Mouse (Mus musculus): ENCODE measurements at regions not wholly inside any gene's neighbourhood (a gene's known extent, or its start where the extent isn't known, plus 50 kb on each side); places are given as distances from the start of the nearest gene placed in this dataset.

GRCm38 (mm10) chr6:15501063-15501462, 219.4 kb upstream of the Mdfic start:
- no peak for DNase-seq (ENCODE audit: low read depth, low spot score)

- DNase-seq (ENCODE audit: low read depth, low spot score) = no peak
Observed at GRCm38 (mm10) chr6:15509314-15509713, 211.1 kb upstream of the Mdfic start.

GRCm38 (mm10) chr6:15537279-15537678, 183.2 kb upstream of the Mdfic start:
- DNase-seq (ENCODE audit: low read depth, low spot score) = no peak

DNA sequence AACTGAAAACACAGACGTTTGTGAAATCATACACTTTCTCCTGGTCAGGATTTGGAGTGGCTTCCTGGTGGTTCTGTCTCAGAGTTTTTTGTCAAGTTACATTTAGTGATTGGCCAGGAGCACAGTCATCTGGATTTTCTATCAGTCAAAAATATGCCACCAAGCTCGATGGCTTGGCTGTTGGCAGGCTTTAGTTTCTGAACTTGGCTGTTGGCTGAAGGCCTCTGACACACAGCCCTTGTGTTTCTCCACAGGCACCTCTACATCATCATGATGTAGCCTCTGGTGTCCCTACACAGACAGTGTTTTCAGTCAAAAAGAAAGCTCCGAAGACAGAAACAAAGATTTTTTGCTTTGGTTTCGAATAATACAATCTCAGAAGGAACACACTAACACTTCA, 178.5 kb upstream of the Mdfic start:
- DNase-seq (ENCODE audit: low read depth, low spot score) = no peak

- no peak for DNase-seq (ENCODE audit: low read depth, low spot score)
Observed at GRCm38 (mm10) chr6:15543516-15544080, 176.9 kb upstream of the Mdfic start.

DNA sequence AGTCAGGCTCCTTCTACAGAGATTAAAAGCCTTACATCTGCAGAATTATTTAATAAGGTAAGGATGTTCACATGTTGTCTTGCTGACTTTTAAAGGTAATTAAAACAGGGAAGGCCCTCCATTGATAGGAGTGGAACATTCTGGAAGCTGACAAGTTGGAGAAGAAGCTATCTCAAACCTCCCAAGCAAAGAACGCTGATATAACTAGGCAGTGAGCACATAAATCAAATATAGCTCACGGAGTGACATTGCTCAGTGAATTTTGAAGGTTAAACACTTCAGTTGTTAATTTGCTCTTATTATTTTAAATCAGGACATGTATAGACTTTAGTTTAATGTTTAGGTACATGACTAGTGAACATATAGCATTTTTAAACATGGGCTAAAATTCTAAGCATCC, 171.6 kb upstream of the Mdfic start:
- DNase-seq (ENCODE audit: low read depth, low spot score) = no peak

- DNase-seq (ENCODE audit: low read depth, low spot score) = peak; percentile 55
Observed at GRCm38 (mm10) chr6:15592780-15593179, 127.7 kb upstream of the Mdfic start.

DNA sequence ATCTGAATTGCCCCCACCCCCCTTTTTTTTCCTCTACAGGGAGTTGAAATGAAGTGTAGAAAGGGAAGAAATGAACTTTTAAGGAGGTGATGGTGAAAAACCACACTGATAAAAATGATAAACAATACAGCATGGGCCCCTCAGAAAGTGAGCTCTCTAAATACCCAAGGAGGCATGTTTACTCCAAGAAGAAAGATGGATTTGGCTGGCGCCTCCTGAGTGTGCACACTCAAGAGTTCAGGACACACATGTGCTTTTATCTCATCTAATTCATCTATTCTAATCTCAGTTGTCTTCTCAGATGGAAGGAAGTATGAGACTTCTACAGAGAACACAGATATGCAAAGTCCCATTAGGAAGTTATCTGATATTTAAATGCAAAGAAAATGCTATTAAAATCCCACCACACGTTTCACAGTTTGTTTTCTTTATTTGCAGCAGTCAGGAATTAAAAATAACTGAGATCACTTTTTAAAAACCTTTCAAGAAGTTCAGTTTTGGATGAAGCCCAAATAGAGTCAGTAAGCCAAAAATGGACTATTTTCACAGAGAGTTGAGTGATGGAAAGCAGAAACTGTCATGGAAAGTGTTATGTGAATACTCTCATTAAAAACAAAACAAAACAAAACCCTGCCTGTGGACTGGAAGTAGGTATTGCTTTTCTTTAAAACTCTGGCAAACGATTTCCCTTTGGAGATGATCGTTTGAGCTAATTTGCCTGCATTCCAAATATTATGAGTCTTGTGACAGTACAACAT, 123.1 kb upstream of the Mdfic start:
- DNase-seq (ENCODE audit: low read depth, low spot score) = no peak

DNA sequence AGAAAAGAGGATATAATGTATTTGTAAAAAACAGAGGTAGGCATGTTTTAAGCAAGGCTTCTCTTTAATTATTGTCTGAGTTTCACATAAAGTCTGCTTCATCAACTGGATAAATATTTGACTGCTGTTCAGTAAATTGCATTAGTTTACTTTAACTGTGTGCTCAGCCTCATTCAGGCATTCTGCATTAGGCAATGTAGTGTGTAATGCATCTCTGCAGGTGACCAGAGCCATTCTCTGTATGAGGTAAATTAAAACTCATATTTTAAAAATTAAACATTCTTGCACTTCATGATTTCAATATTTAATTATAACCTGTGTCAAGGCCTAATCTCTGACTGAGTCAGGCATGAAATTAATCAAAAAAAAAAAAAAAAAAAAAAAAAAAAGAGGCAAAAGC, 110.3 kb upstream of the Mdfic start:
- no peak for DNase-seq (ENCODE audit: low read depth, low spot score)

DNA sequence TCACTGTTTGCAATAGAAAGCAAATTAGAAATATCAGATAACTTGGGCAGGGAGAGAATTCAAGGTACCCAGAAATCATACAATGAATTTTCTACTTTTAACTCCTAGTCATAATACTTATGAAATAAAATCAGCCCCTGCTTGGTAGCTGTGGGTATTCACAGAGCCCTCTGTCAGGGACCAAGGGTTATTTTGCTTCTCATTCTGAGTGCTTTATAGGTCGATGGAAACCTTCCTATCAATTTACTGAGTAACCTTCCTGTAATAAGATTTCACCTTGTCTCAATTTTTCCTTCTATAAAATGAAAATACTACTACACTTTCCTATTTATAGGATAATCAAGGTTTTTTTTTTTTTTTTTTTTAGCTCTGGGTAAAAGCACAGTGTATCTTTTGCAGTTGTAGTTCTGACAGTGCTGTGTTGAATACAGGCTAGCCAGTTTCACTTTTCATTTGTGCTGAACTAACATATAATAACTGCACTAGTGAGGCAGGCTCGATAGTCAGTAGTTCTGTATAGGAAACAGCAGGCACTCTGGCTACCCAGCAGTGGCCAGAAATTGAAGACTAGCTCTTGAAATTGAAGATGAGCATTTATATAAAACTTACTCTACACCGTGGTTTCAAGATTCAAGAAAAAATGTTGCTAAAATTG, 94.4 kb upstream of the Mdfic start:
- peak; percentile 60 for DNase-seq (ENCODE audit: low read depth, low spot score)

GRCm38 (mm10) chr6:15638548-15638947, 81.9 kb upstream of the Mdfic start:
- DNase-seq (ENCODE audit: low read depth, low spot score) = no peak

DNA sequence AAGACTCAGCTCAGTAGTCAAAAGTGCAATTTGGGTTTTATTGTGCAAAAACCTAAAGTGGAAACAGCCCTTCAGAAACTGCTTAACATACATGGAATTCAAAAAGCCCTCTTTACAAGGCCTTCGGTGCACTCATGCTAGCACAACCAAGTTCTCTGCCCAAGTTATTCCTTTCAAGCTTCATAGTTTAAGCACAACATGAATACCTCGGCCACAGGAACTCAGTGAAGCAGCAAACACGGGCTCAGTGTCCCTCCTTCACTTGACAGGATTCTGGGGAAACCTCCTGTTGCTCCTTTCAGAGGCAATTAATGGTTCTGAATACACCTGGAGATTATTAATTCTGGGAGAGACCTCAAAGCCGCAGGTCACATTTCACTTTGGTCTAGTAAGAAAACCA, 81.1 kb upstream of the Mdfic start:
- DNase-seq (ENCODE audit: low read depth, low spot score) = no peak

GRCm38 (mm10) chr6:15639809-15640479, 80.5 kb upstream of the Mdfic start:
- no peak for DNase-seq (ENCODE audit: low read depth, low spot score)

- DNase-seq (ENCODE audit: low read depth, low spot score) = no peak
Observed at GRCm38 (mm10) chr6:15644311-15644710, 76.2 kb upstream of the Mdfic start.

DNA sequence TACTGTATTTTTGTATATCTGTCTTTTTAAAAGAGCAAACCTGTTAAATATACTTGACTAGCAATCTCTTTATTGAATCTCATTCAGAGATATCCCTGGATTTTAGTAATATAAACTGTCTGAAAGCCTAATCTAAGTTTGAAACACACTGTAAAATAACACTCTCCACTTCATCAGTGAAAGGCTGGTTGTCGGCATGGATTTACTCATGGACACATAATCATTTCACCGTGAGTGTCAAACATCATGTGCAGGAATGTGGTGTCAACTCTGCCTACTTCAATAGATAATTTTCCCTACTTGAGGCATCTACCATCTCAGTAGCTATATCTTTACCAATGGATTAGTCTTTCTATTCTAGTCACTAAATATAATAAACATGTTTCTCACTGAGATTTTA, 73.0 kb upstream of the Mdfic start:
- no peak for DNase-seq (ENCODE audit: low read depth, low spot score)

Measured in CD4-positive, CD25-positive, alpha-beta regulatory T cell, adult 2 months (primary cell).